Mouse (Mus musculus) CH12.LX (cell line): ENCODE measurements around the gene Sirt3.

Experiments
- CTCF ChIP-seq, 2 experiments: IDR thresholded peaks in 1 of 2; conservative IDR thresholded peaks in 1 of 2; 2 replicates each; pipeline ENCODE4 v1.5.1; 2011 to 2012; ENCODE audit warnings: low read depth in 2 of 2, low read length in 2 of 2, improper control_type of control experiment in 1 of 2, inconsistent platforms in 1 of 2, mild to moderate bottlenecking in 1 of 2, moderate library complexity in 1 of 2
- EP300 ChIP-seq: IDR thresholded peaks from 2 replicates; pipeline ENCODE4 v1.6.1; 2011; ENCODE audit warnings: low read length, improper control_type of control experiment
- ETS1 ChIP-seq: conservative IDR thresholded peaks from 2 replicates; pipeline ENCODE4 v1.6.1; 2012; ENCODE audit warnings: low read depth, mild to moderate bottlenecking, inconsistent platforms, low read length, improper control_type of control experiment, moderate library complexity
- MXI1 ChIP-seq: IDR thresholded peaks from 2 replicates; pipeline ENCODE4 v1.6.1; 2011; ENCODE audit warnings: mild to moderate bottlenecking, low read depth, low read length, improper control_type of control experiment
- POLR2A ChIP-seq: IDR thresholded peaks from 2 replicates; pipeline ENCODE4 v1.6.1; 2011; ENCODE audit warnings: low read depth, mild to moderate bottlenecking, improper control_type of control experiment, low read length
- TBP ChIP-seq: conservative IDR thresholded peaks from 2 replicates; pipeline ENCODE4 v1.6.1; 2011; ENCODE audit warnings: low read depth, low read length, improper control_type of control experiment
- ZKSCAN1 ChIP-seq: IDR thresholded peaks from 2 replicates; pipeline ENCODE4 v1.6.1; 2012; ENCODE audit warnings: low read depth, inconsistent platforms, low read length, improper control_type of control experiment, borderline replicate concordance

- no peak for TF ChIP-seq CTCF (conservative IDR thresholded peaks at IDR 0.05 in 1 of 2, IDR thresholded peaks at IDR 0.05 in 1 of 2; ENCODE audit: low read depth in 2 of 2, low read length in 2 of 2)
- no peak for TF ChIP-seq POLR2A
- no peak for TF ChIP-seq EP300
- TF ChIP-seq ETS1: no peak
- TF ChIP-seq TBP: no peak
- no peak for TF ChIP-seq MXI1
- no peak for TF ChIP-seq ZKSCAN1
These were observed 39.3 kb upstream of the Sirt3 start for GRCm38 (mm10) chr7:140921225-140921975.
